Mouse (Mus musculus): ENCODE measurements around the gene Tmcc2. TPM values are rescaled to one million over a fixed set of nuclear protein-coding genes. Genes with fewer than 3 reads are reported as not detected.

Tmcc2 gene
- polyA plus RNA-seq, 1 experiment = 26.7 TPM

GRCm38 (mm10) chr1:132422912-132423696 is 32.0 kb upstream of the Tmcc2 start:
- Histone ChIP-seq H3K4me1 (peaks cover 9% of the 10 kb centered on the region), H3K4me3 (replicated peaks) (no peak overlapping the region), H3K27me3 (replicated peaks) (peaks cover 8% of the 10 kb centered on the region), H3K9me3 (peaks cover 4% of the 10 kb centered on the region; the same call in 1 of the 2 replicates), H3K36me3 (replicated peaks; ENCODE audit: low read length) (peaks cover 7% of the 10 kb centered on the region)
- TF ChIP-seq GATA1 (IDR thresholded peaks at IDR 0.05; ENCODE audit: borderline replicate concordance, low read length) = no peak
- no peak for TF ChIP-seq FLI1 (IDR thresholded peaks at IDR 0.05; ENCODE audit: low read length)

- peaks cover 11% of the 10 kb centered on the region for H3K27me3 ChIP-seq (replicated peaks)
- H3K36me3 ChIP-seq (replicated peaks; ENCODE audit: low read length) = peaks cover 7% of the 10 kb centered on the region
- no peak overlapping the region for H3K4me3 ChIP-seq (replicated peaks)
- TF ChIP-seq GATA1 (IDR thresholded peaks at IDR 0.05; ENCODE audit: borderline replicate concordance, low read length) (no peak), FLI1 (IDR thresholded peaks at IDR 0.05; ENCODE audit: low read length) (no peak)
- H3K9me3 ChIP-seq = peaks cover 4% of the 10 kb centered on the region; the same call in 1 of the 2 replicates
- H3K4me1 ChIP-seq = peaks cover 27% of the 10 kb centered on the region
These were observed 29.6 kb upstream of the Tmcc2 start for GRCm38 (mm10) chr1:132420662-132421061.

GRCm38 (mm10) chr1:132420206-132420605 is 29.1 kb upstream of the Tmcc2 start:
- TF ChIP-seq GATA1 (IDR thresholded peaks at IDR 0.05; ENCODE audit: borderline replicate concordance, low read length) (no peak), FLI1 (IDR thresholded peaks at IDR 0.05; ENCODE audit: low read length) (no peak)
- H3K9me3 ChIP-seq = peaks cover 4% of the 10 kb centered on the region; the same call in 1 of the 2 replicates
- peaks cover 27% of the 10 kb centered on the region for H3K4me1 ChIP-seq
- peaks cover 11% of the 10 kb centered on the region for H3K27me3 ChIP-seq (replicated peaks)
- no peak overlapping the region for H3K4me3 ChIP-seq (replicated peaks)
- peaks cover 7% of the 10 kb centered on the region for H3K36me3 ChIP-seq (replicated peaks; ENCODE audit: low read length)

GRCm38 (mm10) chr1:132417319-132418251 is 26.5 kb upstream of the Tmcc2 start, which contains the start of gene Dstyk:
Gene Dstyk (plus strand): TSS chr1:132417555.
- no peak for TF ChIP-seq GATA1 (IDR thresholded peaks at IDR 0.05; ENCODE audit: borderline replicate concordance, low read length)
- TF ChIP-seq FLI1 (IDR thresholded peaks at IDR 0.05; ENCODE audit: low read length) = no peak
- peak within 1 kb of the TSS; percentile 94 for H3K4me3 ChIP-seq (replicated peaks)
- H3K36me3 ChIP-seq (replicated peaks; ENCODE audit: low read length) = peaks cover 3% of the 10 kb centered on the region
- peaks cover 27% of the 10 kb centered on the region for H3K4me1 ChIP-seq
- H3K27me3 ChIP-seq (replicated peaks) = peaks cover 10% of the 10 kb centered on the region
- H3K9me3 ChIP-seq = no peaks in the 10 kb centered on the region

GRCm38 (mm10) chr1:132416943-132417290 is 25.8 kb upstream of the Tmcc2 start:
- Histone ChIP-seq H3K4me1 (peaks cover 27% of the 10 kb centered on the region), H3K4me3 (replicated peaks) (peak overlapping the region; percentile 94), H3K9me3 (no peaks in the 10 kb centered on the region), H3K27me3 (replicated peaks) (peaks cover 10% of the 10 kb centered on the region), H3K36me3 (replicated peaks; ENCODE audit: low read length) (no peaks in the 10 kb centered on the region)
- no peak for TF ChIP-seq FLI1 (IDR thresholded peaks at IDR 0.05; ENCODE audit: low read length)
- no peak for TF ChIP-seq GATA1 (IDR thresholded peaks at IDR 0.05; ENCODE audit: borderline replicate concordance, low read length)

GRCm38 (mm10) chr1:132416244-132416942 is 25.3 kb upstream of the Tmcc2 start:
- Histone ChIP-seq H3K4me1 (peaks cover 27% of the 10 kb centered on the region), H3K9me3 (peaks cover 5% of the 10 kb centered on the region), H3K27me3 (replicated peaks) (peaks cover 13% of the 10 kb centered on the region), H3K4me3 (replicated peaks) (peak overlapping the region; percentile 94), H3K36me3 (replicated peaks; ENCODE audit: low read length) (no peaks in the 10 kb centered on the region)
- TF ChIP-seq FLI1 (IDR thresholded peaks at IDR 0.05; ENCODE audit: low read length) = no peak
- TF ChIP-seq GATA1 (IDR thresholded peaks at IDR 0.05; ENCODE audit: borderline replicate concordance, low read length) = no peak

- Histone ChIP-seq H3K4me1 (peaks cover 4% of the 10 kb centered on the region), H3K4me3 (replicated peaks) (no peak overlapping the region), H3K36me3 (replicated peaks; ENCODE audit: low read length) (no peaks in the 10 kb centered on the region), H3K9me3 (peaks cover 21% of the 10 kb centered on the region), H3K27me3 (replicated peaks) (peaks cover 16% of the 10 kb centered on the region)
- no peak for TF ChIP-seq FLI1 (IDR thresholded peaks at IDR 0.05; ENCODE audit: low read length)
- no peak for TF ChIP-seq GATA1 (IDR thresholded peaks at IDR 0.05; ENCODE audit: borderline replicate concordance, low read length)
These were observed 19.6 kb upstream of the Tmcc2 start for GRCm38 (mm10) chr1:132410657-132411056.

- peaks cover 27% of the 10 kb centered on the region for H3K9me3 ChIP-seq
- no peaks in the 10 kb centered on the region for H3K4me1 ChIP-seq
- no peaks in the 10 kb centered on the region for H3K36me3 ChIP-seq (replicated peaks; ENCODE audit: low read length)
- H3K27me3 ChIP-seq (replicated peaks) = peaks cover 24% of the 10 kb centered on the region
- no peak overlapping the region for H3K4me3 ChIP-seq (replicated peaks)
- TF ChIP-seq GATA1 (IDR thresholded peaks at IDR 0.05; ENCODE audit: borderline replicate concordance, low read length) = no peak
- TF ChIP-seq FLI1 (IDR thresholded peaks at IDR 0.05; ENCODE audit: low read length) = no peak
These were observed 10.8 kb upstream of the Tmcc2 start for GRCm38 (mm10) chr1:132401843-132402242.

GRCm38 (mm10) chr1:132400538-132400937 is 9.5 kb upstream of the Tmcc2 start:
- Histone ChIP-seq H3K36me3 (replicated peaks; ENCODE audit: low read length) (no peaks in the 10 kb centered on the region), H3K4me1 (no peaks in the 10 kb centered on the region), H3K4me3 (replicated peaks) (no peak overlapping the region), H3K27me3 (replicated peaks) (peaks cover 24% of the 10 kb centered on the region), H3K9me3 (peaks cover 27% of the 10 kb centered on the region)
- TF ChIP-seq FLI1 (IDR thresholded peaks at IDR 0.05; ENCODE audit: low read length) (no peak), GATA1 (IDR thresholded peaks at IDR 0.05; ENCODE audit: borderline replicate concordance, low read length) (no peak)
